Mouse (Mus musculus): ENCODE measurements around the gene Sct.

Sct gene

GRCm38 (mm10) chr7:141278766-141279590 lies at the start of gene Sct:
Gene Sct, minus strand, starts transcription at chr7:141279133.
- DNase-seq (ENCODE audit: low spot score in 2 of 2), result no peak

GRCm38 (mm10) chr7:141328373-141328990 lies 49.5 kb upstream of the Sct start:
- DNase-seq (ENCODE audit: low spot score in 2 of 2), result no peak

DNA sequence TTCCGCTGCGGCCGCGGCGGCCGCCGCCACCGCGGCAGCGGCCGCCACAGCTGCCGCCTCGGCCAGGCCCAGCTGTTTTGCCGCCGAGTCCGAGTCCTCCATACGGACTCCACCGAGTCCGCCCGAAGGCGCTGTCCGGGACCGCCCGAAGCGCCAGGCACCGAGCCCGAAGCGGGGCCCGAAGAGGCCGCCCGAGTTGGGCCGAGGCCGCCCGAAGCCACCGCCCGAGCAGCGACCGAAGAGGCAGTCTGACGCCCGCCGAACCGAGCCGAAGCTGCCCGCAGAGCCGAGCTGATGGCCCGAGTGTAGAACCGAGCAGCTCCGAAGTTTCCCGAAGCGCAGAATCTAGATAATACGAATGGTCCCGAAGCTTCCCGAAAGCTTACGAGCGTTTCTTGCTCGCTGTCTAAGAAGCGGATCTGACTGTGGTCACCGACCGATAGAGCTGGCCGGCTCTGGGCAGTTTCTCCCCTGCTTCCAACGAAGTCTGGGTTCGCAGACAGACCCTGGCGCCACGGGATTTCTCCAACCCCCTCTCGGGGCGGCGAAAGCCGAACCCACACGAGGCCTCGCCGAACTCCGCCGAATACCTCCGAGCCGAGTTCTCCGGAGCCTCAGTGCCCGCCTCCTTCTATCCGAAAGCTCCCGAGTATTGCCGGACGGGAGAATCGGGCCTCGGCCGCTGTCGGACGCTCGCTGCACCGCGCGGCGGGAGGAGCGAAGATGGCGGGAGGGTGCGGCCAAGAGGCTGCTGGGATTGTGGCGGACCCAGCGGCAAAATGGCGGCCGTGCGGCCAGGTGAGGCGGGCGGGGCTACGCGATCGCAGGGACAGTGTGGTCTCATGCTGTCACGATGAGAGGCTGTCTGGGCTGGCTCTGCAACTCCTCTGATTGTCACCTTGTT lies 48.8 kb upstream of the Sct start, which contains the start of the genes Deaf1 and Tmem80:
TSS of gene Deaf1 (minus strand) at position 222 of the 904 bp plus-strand sequence.
TSS of gene Tmem80 (plus strand) at position 271 of the 904 bp plus-strand sequence.
- DNase-seq (ENCODE audit: low spot score in 2 of 2), result peak; percentile 100

DNA sequence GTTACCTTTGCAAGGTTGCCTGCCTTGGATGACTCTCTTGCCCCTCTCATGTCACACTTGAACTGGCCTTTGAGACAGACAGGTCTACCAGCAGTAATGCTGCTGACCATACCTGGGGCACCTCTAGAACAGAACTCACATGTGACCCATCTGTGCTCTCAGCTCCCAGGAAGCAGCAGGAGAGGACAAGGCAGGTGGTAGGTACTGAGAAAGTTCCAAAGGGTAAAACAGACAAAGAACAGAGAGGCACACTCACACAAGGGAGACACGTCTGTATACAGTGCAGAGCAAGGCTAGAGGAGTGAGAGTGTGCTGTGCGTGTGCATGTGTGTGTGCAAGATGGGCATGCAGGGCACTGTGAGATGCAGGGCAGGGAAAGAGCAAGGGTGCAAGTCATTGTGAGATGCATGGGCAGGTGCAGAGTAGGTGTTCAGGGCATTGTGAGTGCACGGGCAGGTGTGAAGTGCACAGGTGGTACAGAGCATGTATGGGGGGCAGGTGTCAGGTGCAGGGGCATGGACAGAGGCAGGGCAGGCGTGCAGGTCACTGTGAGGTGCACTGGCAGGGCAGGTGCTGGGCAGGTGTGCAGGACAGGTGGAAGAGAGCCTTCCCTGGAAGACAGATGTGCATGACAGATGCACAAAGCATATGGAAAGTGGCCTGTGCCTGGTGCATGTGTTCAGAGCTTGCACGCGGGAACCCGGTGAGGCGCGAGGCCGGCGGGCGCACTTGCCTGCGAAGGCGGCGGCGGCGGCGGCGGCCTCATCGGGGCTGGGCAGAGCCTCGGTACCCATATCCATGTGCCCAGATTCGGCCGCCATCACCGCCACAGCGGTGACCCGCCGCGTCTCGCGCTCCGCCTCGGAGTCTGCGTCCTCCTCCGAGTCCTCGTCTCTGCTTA lies 47.9 kb upstream of the Sct start:
- DNase-seq (ENCODE audit: low spot score in 2 of 2), result peak in 1 of 2 experiments; percentile 26

GRCm38 (mm10) chr7:141324686-141325085 lies 45.8 kb upstream of the Sct start:
- no peak for DNase-seq (ENCODE audit: low spot score in 2 of 2)

DNA sequence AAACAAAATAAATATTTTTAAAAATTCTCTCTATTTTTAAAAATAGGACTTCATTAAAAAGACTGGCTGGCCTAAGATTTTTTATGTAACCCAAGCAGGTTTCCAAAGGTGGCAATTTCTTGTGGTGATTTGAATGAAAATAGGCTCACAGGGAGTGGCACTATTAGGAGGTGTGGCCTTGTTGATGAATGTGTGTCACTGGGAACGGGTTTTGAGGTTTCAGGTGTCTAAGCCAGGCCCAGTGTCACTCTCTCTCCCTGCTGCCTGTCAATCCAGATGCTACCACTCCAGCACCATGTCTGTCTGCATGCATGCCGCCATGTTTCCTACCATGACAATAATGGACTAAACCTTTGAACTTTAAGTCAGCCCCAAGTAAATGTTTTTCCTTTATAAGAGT lies 40.5 kb upstream of the Sct start:
- DNase-seq (ENCODE audit: low spot score in 2 of 2), result no peak

DNA sequence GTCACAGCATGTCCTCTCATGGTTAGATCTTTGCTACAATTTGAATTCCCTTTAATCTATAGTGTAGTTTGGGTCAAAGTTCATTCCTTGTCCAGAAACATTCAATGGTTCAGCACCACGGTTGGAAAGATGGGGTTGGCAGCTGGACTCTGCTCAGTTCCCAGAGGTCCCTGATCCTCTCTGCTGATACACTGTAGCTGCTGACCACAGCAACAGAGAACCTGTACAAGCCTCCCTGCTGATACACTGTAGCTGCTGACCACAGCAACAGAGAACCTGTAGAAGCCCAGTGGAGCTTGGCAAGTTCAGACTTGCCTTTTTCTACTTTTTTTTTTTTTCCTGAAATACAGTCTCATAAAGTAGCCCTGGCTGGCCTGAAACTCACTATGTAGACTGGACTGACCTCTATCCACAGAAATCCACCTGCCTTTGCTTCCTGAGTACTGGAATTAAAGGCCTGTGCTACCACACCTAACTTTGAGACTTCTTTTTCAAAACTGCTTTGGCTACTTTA lies 38.7 kb upstream of the Sct start:
- no peak for DNase-seq (ENCODE audit: low spot score in 2 of 2)

DNA sequence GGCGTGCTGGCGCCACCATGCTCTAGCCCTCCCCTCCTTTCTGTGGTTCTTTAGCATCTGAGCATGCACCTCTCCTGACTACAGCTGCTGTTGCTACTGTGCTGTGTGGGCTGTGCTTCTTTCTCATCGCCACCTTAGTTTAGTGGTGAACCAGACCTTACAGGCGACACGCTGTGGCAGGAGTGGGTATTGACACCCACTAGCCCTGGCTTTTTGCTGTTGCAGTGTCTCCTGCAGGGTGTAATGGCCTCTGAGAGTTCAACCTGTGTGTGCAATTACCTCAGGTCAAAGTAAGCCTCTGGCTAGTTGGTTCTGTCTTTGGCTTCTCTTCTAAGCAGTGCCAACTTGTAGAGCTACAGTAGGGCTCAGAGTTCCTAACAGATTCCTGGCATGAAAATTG lies 37.0 kb upstream of the Sct start:
- no peak for DNase-seq (ENCODE audit: low spot score in 2 of 2)

GRCm38 (mm10) chr7:141315076-141315475 lies 36.1 kb upstream of the Sct start:
- no peak for DNase-seq (ENCODE audit: low spot score in 2 of 2)

GRCm38 (mm10) chr7:141314416-141314815 lies 35.5 kb upstream of the Sct start:
- DNase-seq (ENCODE audit: low spot score in 2 of 2), result no peak

GRCm38 (mm10) chr7:141304537-141304936 lies 25.6 kb upstream of the Sct start:
- DNase-seq (ENCODE audit: low spot score in 2 of 2), result no peak

- no peak for DNase-seq (ENCODE audit: low spot score in 2 of 2)
Measured at GRCm38 (mm10) chr7:141302702-141303268, 23.9 kb upstream of the Sct start.

GRCm38 (mm10) chr7:141301386-141301785 lies 22.5 kb upstream of the Sct start:
- no peak for DNase-seq (ENCODE audit: low spot score in 2 of 2)

- no peak for DNase-seq (ENCODE audit: low spot score in 2 of 2)
Measured at GRCm38 (mm10) chr7:141299175-141299574, 20.2 kb upstream of the Sct start.

GRCm38 (mm10) chr7:141297926-141298650 lies 19.2 kb upstream of the Sct start:
- no peak for DNase-seq (ENCODE audit: low spot score in 2 of 2)

DNA sequence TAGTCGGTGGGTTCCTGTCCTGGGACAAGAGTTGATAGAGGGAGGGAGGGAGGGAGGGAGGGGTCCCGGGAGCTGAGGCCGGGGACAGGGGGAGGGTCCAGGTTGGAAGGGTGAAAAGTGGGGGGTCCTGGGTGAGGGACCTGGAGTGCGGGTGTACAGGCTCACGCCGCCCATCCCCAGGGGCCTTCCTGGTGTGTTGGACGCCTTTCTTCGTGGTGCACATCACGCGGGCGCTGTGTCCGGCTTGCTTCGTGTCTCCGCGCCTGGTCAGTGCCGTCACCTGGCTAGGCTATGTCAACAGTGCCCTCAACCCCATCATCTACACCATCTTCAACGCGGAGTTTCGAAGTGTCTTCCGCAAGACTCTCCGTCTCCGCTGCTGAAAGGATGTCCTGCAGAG lies 15.5 kb upstream of the Sct start:
- DNase-seq (ENCODE audit: low spot score in 2 of 2), result no peak

- no peak for DNase-seq (ENCODE audit: low spot score in 2 of 2)
Measured at GRCm38 (mm10) chr7:141293852-141294471, 15.0 kb upstream of the Sct start.

DNA sequence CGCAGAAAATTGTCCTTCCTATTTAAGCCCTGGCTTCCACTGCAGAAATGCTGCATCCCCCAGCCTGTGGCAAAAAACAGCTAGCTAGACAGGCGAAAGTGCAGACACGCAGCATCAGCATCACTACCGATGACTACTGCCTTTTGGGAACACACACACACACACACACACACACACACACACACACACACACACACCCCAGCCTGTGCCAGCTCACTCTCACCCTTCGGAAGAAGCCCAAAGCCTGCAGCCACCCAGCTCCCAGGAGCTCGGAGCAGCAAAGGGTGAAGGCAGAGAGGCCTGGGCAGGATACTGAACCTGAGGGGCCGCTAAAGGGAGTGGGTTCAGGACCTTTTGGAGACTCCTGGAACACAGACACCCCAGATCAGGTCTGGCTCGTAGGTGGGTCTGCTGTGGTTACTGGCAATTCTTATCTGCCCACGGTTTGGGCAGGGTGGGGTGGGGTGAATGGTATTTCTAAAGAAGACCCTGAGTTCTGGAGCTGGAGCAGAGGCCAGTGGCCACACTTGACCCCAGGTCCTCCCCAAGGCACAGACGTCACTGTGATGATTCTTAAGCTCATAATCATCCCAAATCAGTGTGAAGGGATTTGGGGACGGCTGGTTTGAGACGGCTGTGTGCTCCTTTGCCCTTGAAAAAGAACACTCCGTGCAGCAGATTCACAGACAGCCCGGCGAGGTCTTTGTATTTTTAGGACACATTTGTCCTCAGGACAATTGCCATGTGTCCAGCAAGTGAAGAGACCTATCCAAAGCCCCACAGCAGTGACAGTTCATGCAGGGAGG lies 13.9 kb upstream of the Sct start:
- DNase-seq (ENCODE audit: low spot score in 2 of 2), result no peak

Measured in urinary bladder, postnatal 4 days (tissue).